Mouse (Mus musculus) regulatory T cell (primary cell): ENCODE measurements at regions not wholly inside any gene's neighbourhood (a gene's known extent, or its start where the extent isn't known, plus 50 kb on each side); places are given as distances from the start of the nearest gene placed in this dataset.

ENCODE experiments used
- in situ Hi-C: fragments of 300-600 bp; cut with MboI, MseI; formaldehyde crosslinking; loops from one replicate; pipeline ENCODE4 v1.15.1; 2025; ENCODE audit warnings: high pct_unique_total_duplicates

- in situ Hi-C loops, result no loop called here
These were observed 347.3 kb downstream of the Ppp1r3a start for GRCm38 (mm10) chr6:14407754-14408153.

- in situ Hi-C loops, result no loop called here
These were observed 396.8 kb downstream of the Ppp1r3a start for GRCm38 (mm10) chr6:14358280-14358679.
